Mouse (Mus musculus): ENCODE measurements around the gene Wipf2. TPM values are rescaled to one million over a fixed set of nuclear protein-coding genes. Genes with fewer than 3 reads are reported as not detected.
"Not testable (repeated sequence)": the region's sequence is repeated elsewhere in the genome, so short reads cannot be mapped to it uniquely, and the experiment has no call there.

The Wipf2 gene
- polyA plus RNA-seq, 1 experiment from 2014 or later, result 2.2 TPM

GRCm38 (mm10) chr11:98916376-98916775 lies 52.9 kb downstream of the Wipf2 start:
- H3K27me3 ChIP-seq (replicated peaks); H3K4me3 ChIP-seq; ATAC-seq; H3K27ac ChIP-seq; H3K4me2 ChIP-seq; H3K9me3 ChIP-seq (replicated peaks); H3K9ac ChIP-seq: not testable (repeated sequence)
- Histone ChIP-seq H3K36me3 (peaks cover 100% of the 10 kb centered on the region), H3K4me1 (peaks cover 54% of the 10 kb centered on the region)
- 91% methylated on average over 3 of the region's 3 CpGs for WGBS (ENCODE audit: insufficient replicate concordance)

GRCm38 (mm10) chr11:98917428-98918005 lies 54.1 kb downstream of the Wipf2 start:
- no peak overlapping the region for H3K9ac ChIP-seq
- H3K4me1 ChIP-seq, result peaks cover 49% of the 10 kb centered on the region
- no peak overlapping the region for H3K4me3 ChIP-seq
- no peaks in the 10 kb centered on the region for H3K27me3 ChIP-seq (replicated peaks)
- H3K27ac ChIP-seq, result peak overlapping the region; percentile 25; the same call in 1 of the 2 replicates
- H3K36me3 ChIP-seq, result peaks cover 100% of the 10 kb centered on the region
- WGBS (ENCODE audit: insufficient replicate concordance), result 46% methylated on average over 13 of the region's 13 CpGs
- no peak overlapping the region for H3K4me2 ChIP-seq
- ATAC-seq, result no peak
- no peaks in the 10 kb centered on the region for H3K9me3 ChIP-seq (replicated peaks)

DNA sequence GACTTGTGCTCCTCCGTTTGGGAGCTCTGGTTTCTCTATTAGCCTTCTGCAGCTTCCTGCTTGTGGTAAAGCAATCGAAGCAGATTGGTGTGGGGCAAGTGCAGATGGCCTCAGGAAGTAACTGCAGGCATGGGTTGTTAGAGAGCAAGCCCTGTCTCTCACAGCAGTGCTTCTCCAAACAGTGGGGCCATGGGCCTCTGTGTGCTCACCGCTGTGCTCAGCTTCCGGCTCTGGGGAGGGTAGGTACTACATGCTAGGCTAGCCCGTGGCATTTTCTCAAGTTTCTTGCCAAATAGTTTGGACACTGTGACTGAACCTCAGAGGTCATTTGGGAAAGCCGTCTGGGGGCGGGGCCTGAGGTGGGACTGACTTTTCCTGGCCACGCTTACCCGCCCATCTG lies 54.8 kb downstream of the Wipf2 start:
- Histone ChIP-seq H3K36me3 (peaks cover 100% of the 10 kb centered on the region), H3K27ac (peak overlapping the region; percentile 25; the same call in 1 of the 2 replicates), H3K4me1 (peaks cover 49% of the 10 kb centered on the region), H3K4me3 (no peak overlapping the region), H3K27me3 (replicated peaks) (no peaks in the 10 kb centered on the region), H3K9me3 (replicated peaks) (no peaks in the 10 kb centered on the region), H3K4me2 (no peak overlapping the region), H3K9ac (no peak overlapping the region)
- no peak for ATAC-seq
- WGBS (ENCODE audit: insufficient replicate concordance), result 50% methylated on average over 9 of the region's 9 CpGs

DNA sequence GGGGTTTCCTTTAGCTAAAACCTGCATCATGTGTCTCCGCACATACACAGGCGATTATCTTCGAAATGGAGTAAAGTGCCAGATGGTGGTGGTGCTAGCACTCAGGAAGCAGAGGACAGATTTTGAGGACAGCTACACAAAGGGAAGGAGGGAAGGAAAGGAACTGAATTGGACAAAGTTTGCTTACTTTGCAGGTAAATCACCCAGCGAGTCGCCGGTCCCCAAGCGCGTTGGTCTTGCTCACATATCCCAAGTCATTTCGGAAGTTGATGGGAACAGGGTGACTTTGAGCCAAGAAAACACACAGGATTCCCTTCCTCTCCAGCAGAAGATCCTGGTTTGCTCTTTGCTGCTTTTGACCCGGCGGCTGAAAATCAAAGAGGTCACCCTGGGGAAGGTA lies 55.6 kb downstream of the Wipf2 start:
- WGBS (ENCODE audit: insufficient replicate concordance), result 91% methylated on average over 11 of the region's 11 CpGs
- Histone ChIP-seq H3K4me1 (peaks cover 50% of the 10 kb centered on the region), H3K36me3 (peaks cover 100% of the 10 kb centered on the region), H3K9me3 (replicated peaks) (no peaks in the 10 kb centered on the region), H3K9ac (no peak overlapping the region), H3K4me3 (no peak overlapping the region), H3K27ac (peak overlapping the region; percentile 25; the same call in 1 of the 2 replicates), H3K4me2 (no peak overlapping the region), H3K27me3 (replicated peaks) (no peaks in the 10 kb centered on the region)
- no peak for ATAC-seq

GRCm38 (mm10) chr11:98921813-98922212 lies 58.4 kb downstream of the Wipf2 start:
- H3K4me1 ChIP-seq, result peaks cover 64% of the 10 kb centered on the region
- not testable (repeated sequence) for H3K4me3 ChIP-seq; H3K4me2 ChIP-seq; H3K27me3 ChIP-seq (replicated peaks); H3K9ac ChIP-seq; H3K9me3 ChIP-seq (replicated peaks); H3K27ac ChIP-seq; ATAC-seq
- 72% methylated on average over 15 of the region's 15 CpGs for WGBS (ENCODE audit: insufficient replicate concordance)
- peaks cover 82% of the 10 kb centered on the region for H3K36me3 ChIP-seq

- ATAC-seq; H3K4me2 ChIP-seq; H3K27ac ChIP-seq; H3K27me3 ChIP-seq (replicated peaks); H3K9ac ChIP-seq; H3K4me3 ChIP-seq; H3K9me3 ChIP-seq (replicated peaks): not testable (repeated sequence)
- WGBS (ENCODE audit: insufficient replicate concordance), result 77% methylated on average over 10 of the region's 10 CpGs
- peaks cover 59% of the 10 kb centered on the region for H3K4me1 ChIP-seq
- peaks cover 78% of the 10 kb centered on the region for H3K36me3 ChIP-seq
These were observed 58.9 kb downstream of the Wipf2 start for GRCm38 (mm10) chr11:98922307-98922706.

GRCm38 (mm10) chr11:98922851-98923711 lies 59.6 kb downstream of the Wipf2 start:
- H3K4me1 ChIP-seq, result peaks cover 57% of the 10 kb centered on the region
- H3K9ac ChIP-seq; H3K9me3 ChIP-seq (replicated peaks); H3K27ac ChIP-seq; H3K4me3 ChIP-seq; H3K4me2 ChIP-seq; ATAC-seq: not testable (repeated sequence)
- H3K36me3 ChIP-seq, result peaks cover 70% of the 10 kb centered on the region
- H3K27me3 ChIP-seq (replicated peaks), result peaks cover 16% of the 10 kb centered on the region
- 76% methylated on average over 16 of the region's 16 CpGs for WGBS (ENCODE audit: insufficient replicate concordance)

- Histone ChIP-seq H3K36me3 (peaks cover 54% of the 10 kb centered on the region), H3K27me3 (replicated peaks) (peaks cover 32% of the 10 kb centered on the region), H3K9ac (no peak overlapping the region), H3K9me3 (replicated peaks) (no peaks in the 10 kb centered on the region), H3K27ac (0 out of 2 replicates have a peak overlapping the region, but pooled peaks have one; percentile 27), H3K4me3 (no peak overlapping the region), H3K4me2 (no peak overlapping the region), H3K4me1 (peaks cover 66% of the 10 kb centered on the region)
- WGBS (ENCODE audit: insufficient replicate concordance), result 54% methylated on average over 5 of the region's 5 CpGs
- ATAC-seq, result no peak
These were observed 61.3 kb downstream of the Wipf2 start for GRCm38 (mm10) chr11:98924633-98925175.

DNA sequence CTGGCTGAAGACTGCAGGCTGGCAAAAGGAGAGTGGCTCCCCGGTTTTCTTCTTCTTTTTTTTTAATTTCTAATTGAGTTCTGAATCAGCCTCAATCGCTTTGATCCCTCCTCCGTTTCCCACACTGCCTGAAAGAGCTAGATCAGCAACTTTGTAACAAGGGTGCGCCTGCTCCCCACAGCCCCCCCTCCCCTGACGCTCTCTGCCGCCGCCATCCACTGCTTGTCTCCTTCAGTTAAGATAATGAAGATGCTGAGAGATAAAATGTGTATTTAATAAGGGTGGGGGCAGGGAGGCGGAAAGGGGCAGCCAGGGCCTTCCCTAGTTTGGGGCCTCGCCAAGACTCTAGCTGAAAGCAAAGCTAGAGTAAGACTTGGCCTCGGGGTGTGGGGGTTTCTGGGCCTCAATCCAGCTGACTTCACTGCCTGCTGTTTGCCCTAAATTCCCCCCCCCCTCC lies 61.9 kb downstream of the Wipf2 start:
- peaks cover 38% of the 10 kb centered on the region for H3K27me3 ChIP-seq (replicated peaks)
- H3K27ac ChIP-seq, result peak overlapping the region; percentile 57; the same call in 1 of the 2 replicates
- WGBS (ENCODE audit: insufficient replicate concordance), result 22% methylated on average over 10 of the region's 10 CpGs
- peaks cover 72% of the 10 kb centered on the region for H3K4me1 ChIP-seq
- H3K36me3 ChIP-seq, result peaks cover 48% of the 10 kb centered on the region
- 0 out of 2 replicates have a peak overlapping the region, but pooled peaks have one; percentile 1 for H3K9ac ChIP-seq
- no peak for ATAC-seq
- H3K4me2 ChIP-seq, result peak overlapping the region; percentile 9; the same call in 1 of the 2 replicates
- no peak overlapping the region for H3K4me3 ChIP-seq
- no peaks in the 10 kb centered on the region for H3K9me3 ChIP-seq (replicated peaks)

DNA sequence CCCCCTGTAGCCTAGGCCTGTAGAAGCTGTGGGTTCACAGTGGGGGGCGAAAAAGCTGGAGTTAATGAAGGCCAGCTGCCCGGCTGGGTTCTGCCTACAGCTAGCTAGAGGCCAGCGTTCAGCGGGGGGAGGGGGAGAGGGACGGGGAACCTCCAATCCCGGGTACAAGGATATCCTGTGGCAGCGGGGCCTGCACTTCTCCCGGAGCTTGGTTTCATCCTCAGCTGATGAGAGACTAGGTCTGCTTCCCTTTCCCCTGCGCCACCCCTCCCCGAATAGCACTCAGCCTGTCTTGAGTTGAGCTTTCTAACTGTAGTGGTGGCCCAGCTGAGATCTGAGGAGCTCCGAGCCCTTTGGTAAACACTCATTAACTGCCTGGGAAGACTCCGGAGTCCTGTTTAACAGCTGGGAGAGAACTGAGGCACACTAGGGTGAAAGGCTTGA lies 62.5 kb downstream of the Wipf2 start:
- Histone ChIP-seq H3K4me2 (peak overlapping the region; percentile 9), H3K27ac (peak overlapping the region; percentile 57; the same call in 1 of the 2 replicates), H3K4me3 (no peak overlapping the region), H3K27me3 (replicated peaks) (peaks cover 44% of the 10 kb centered on the region), H3K9me3 (replicated peaks) (no peaks in the 10 kb centered on the region), H3K9ac (0 out of 2 replicates have a peak overlapping the region, but pooled peaks have one; percentile 1), H3K36me3 (peaks cover 42% of the 10 kb centered on the region), H3K4me1 (peaks cover 78% of the 10 kb centered on the region)
- ATAC-seq, result 0 out of 2 replicates have a peak, but pooled peaks have one; percentile 9
- WGBS (ENCODE audit: insufficient replicate concordance), result 33% methylated on average over 12 of the region's 12 CpGs

DNA sequence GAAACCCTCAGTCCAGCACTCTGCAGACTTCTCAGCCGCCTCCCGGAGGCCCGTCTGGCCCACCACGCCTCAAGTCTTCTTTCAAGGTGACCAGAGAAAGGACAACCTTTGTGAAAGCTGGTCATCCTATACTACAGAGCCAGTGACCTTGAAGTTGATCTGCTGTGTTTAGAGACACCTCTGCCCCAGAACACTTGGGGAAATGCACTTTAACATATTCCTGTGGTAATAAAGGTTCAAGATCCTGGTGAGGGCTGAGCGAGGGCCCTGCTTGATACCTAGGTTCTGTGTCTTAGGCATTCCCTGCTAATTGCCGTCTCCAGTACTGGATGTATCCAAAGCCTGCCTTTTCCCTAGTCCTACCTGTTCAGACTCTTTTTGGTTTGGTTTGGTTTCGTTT lies 63.1 kb downstream of the Wipf2 start:
- peaks cover 85% of the 10 kb centered on the region for H3K4me1 ChIP-seq
- WGBS (ENCODE audit: insufficient replicate concordance), result 72% methylated on average over 7 of the region's 7 CpGs
- peaks cover 35% of the 10 kb centered on the region for H3K36me3 ChIP-seq
- no peak overlapping the region for H3K27ac ChIP-seq
- no peak for ATAC-seq
- no peak overlapping the region for H3K9ac ChIP-seq
- H3K4me3 ChIP-seq, result no peak overlapping the region
- peaks cover 50% of the 10 kb centered on the region for H3K27me3 ChIP-seq (replicated peaks)
- H3K4me2 ChIP-seq, result no peak overlapping the region
- no peaks in the 10 kb centered on the region for H3K9me3 ChIP-seq (replicated peaks)

Data from liver, embryonic 12.5 days (tissue).